Mouse (Mus musculus) limb, embryonic 11.5 days (tissue): ENCODE measurements around the gene Abr. TPM values are rescaled to one million over a fixed set of nuclear protein-coding genes. Genes with fewer than 3 reads are reported as not detected.

Experiments
- ATAC-seq: fragments of 200-750 bp; cut with Nextera tagmentation; 2 replicates; pipeline ENCODE4 v1.8.0; 2017; ENCODE audit warnings: low read depth; ENCODE audit not compliant: insufficient number of reproducible peaks, low FRiP score, low TSS enrichment
- DNase-seq: peaks from one replicate; pipeline ENCODE4 v3.0.0-alpha.2; 2015; ENCODE audit warnings: low spot score
- H3K27ac ChIP-seq: fragments of 300-500 bp; sonication (generic); replicated peaks from 2 replicates; pipeline ENCODE4 v1.5.1; 2014; ENCODE audit warnings: low read depth, mild to moderate bottlenecking, low read length
- H3K27me3 ChIP-seq: fragments of 300-500 bp; sonication (generic); 2 replicates; pipeline ENCODE4 v1.6.1; 2014; ENCODE audit warnings: mild to moderate bottlenecking, low read length, mixed read lengths; ENCODE audit not compliant: control insufficient read depth, insufficient read depth
- H3K36me3 ChIP-seq: fragments of 300-500 bp; sonication (generic); 2 replicates; pipeline ENCODE4 v1.6.1; 2014; ENCODE audit warnings: mild to moderate bottlenecking, low read length, moderate library complexity, mixed read lengths; ENCODE audit not compliant: control insufficient read depth, insufficient read depth
- H3K4me1 ChIP-seq: fragments of 300-500 bp; sonication (generic); 2 replicates; pipeline ENCODE4 v1.6.1; 2014; ENCODE audit warnings: low read length, mixed read lengths; ENCODE audit not compliant: control insufficient read depth, insufficient read depth
- H3K4me2 ChIP-seq: fragments of 300-500 bp; sonication (generic); 2 replicates; pipeline ENCODE4 v1.6.1; 2014; ENCODE audit warnings: low read depth, mild to moderate bottlenecking, moderate library complexity; ENCODE audit not compliant: severe bottlenecking
- H3K4me3 ChIP-seq: fragments of 300-500 bp; sonication (generic); 2 replicates; pipeline ENCODE4 v1.5.1; 2014; ENCODE audit warnings: low read depth, low read length
- H3K9ac ChIP-seq: fragments of 300-500 bp; sonication (generic); 2 replicates; pipeline ENCODE4 v1.6.1; 2014; ENCODE audit warnings: mild to moderate bottlenecking, low read length
- H3K9me3 ChIP-seq: fragments of 300-500 bp; sonication (generic); 2 replicates; pipeline ENCODE4 v1.6.1; 2016; ENCODE audit warnings: low read length; ENCODE audit not compliant: control insufficient read depth
- WGBS: fragments of 180-500 bp; shearing (Covaris S2); extraction: QIAGEN DNeasy Blood & Tissue Kit; methylation state at CpG from one replicate; pipeline ENCODE4 v1.1.7; 2014; 5-methylcytosine and 5-hydroxymethylcytosine counted together
- polyA plus RNA-seq: library from polyadenylated mRNA; unstranded; fragments of >200 nt; fragmentation: Nextera tagmentation; extraction: Ambion mirVana; gene quantifications from 2 replicates; pipeline ENCODE4 v1.2.1, GENCODE M21; 2014

Gene Abr
- polyA plus RNA-seq, 1 experiment from 2014 or later, result 45.2 TPM

DNA sequence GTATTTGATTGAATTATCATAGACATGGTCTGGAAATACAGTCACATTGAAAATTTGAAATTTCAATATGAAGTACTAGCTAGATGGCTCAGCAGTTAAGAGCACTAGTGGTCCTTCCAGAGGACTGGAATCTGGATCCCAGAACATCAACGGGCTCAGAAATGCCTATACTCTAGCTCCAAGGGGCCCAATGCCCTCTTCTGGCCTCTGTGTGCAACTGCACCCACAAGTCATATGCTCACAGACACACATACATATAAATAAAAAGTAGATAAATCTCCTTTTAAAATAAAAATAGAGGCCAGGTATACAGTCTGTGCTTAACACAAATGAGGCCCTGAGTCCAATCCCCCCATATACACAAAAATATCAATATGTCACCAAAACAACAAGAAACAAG is 235.0 kb downstream of the Abr start:
- 76% methylated on average over 1 of the region's 1 CpGs for WGBS
- H3K27ac ChIP-seq, result no peak overlapping the region
- peaks cover 21% of the 10 kb centered on the region; the same call in 1 of the 2 replicates for H3K4me1 ChIP-seq
- H3K4me2 ChIP-seq, result no peak overlapping the region
- ATAC-seq (no peak), DNase-seq (no peak)
- no peak overlapping the region for H3K9ac ChIP-seq
- H3K27me3 ChIP-seq, result no peaks in the 10 kb centered on the region
- no peaks in the 10 kb centered on the region for H3K9me3 ChIP-seq
- no peak overlapping the region for H3K4me3 ChIP-seq
- H3K36me3 ChIP-seq, result peaks cover 3% of the 10 kb centered on the region; the same call in 1 of the 2 replicates

GRCm38 (mm10) chr11:76385746-76386145 is 236.4 kb downstream of the Abr start:
- peaks cover 25% of the 10 kb centered on the region; the same call in 1 of the 2 replicates for H3K4me1 ChIP-seq
- no peak overlapping the region for H3K4me2 ChIP-seq
- DNase-seq (no peak), ATAC-seq (no peak)
- 60% methylated on average over 3 of the region's 3 CpGs for WGBS
- H3K4me3 ChIP-seq, result no peak overlapping the region
- H3K9me3 ChIP-seq, result no peaks in the 10 kb centered on the region
- H3K27ac ChIP-seq, result peak overlapping the region; percentile 63
- H3K9ac ChIP-seq, result no peak overlapping the region
- H3K36me3 ChIP-seq, result no peaks in the 10 kb centered on the region
- H3K27me3 ChIP-seq, result no peaks in the 10 kb centered on the region

GRCm38 (mm10) chr11:76385017-76385416 is 237.1 kb downstream of the Abr start:
- DNase-seq, result peak; percentile 49
- peak; percentile 26; the same call in 1 of the 2 replicates for ATAC-seq
- no peak overlapping the region for H3K4me2 ChIP-seq
- peaks cover 29% of the 10 kb centered on the region for H3K4me1 ChIP-seq
- no peaks in the 10 kb centered on the region for H3K27me3 ChIP-seq
- WGBS, result 40% methylated on average over 4 of the region's 4 CpGs
- H3K36me3 ChIP-seq, result no peaks in the 10 kb centered on the region
- peak overlapping the region; percentile 63 for H3K27ac ChIP-seq
- H3K9ac ChIP-seq, result peak overlapping the region; percentile 41; the same call in 1 of the 2 replicates
- no peak overlapping the region for H3K4me3 ChIP-seq
- H3K9me3 ChIP-seq, result no peaks in the 10 kb centered on the region

DNA sequence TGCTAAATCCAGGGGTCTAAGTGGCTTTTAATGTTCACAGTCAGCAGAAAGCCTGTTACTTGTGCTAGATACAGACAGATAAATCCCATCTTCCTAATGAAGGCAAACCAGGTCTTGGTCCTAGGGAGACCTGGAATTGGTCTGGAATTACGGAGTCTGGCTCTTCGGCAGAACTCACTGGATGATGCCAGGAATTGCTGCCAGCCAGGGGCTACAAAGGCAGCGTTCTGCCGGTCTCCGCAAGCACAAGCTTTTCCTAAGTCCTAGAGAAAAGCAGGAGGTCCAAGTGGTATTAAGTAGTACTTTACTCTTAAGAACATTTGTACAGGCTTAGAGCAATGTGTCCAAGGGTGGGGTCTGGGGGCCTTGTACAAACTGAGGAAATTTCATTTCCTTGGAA is 237.8 kb downstream of the Abr start:
- Histone ChIP-seq H3K27ac (peak overlapping the region; percentile 30), H3K36me3 (no peaks in the 10 kb centered on the region), H3K9ac (no peak overlapping the region), H3K4me1 (peaks cover 35% of the 10 kb centered on the region), H3K4me3 (no peak overlapping the region), H3K4me2 (no peak overlapping the region), H3K27me3 (no peaks in the 10 kb centered on the region), H3K9me3 (no peaks in the 10 kb centered on the region)
- ATAC-seq (no peak), DNase-seq (no peak)
- 82% methylated on average over 5 of the region's 5 CpGs for WGBS

- no peaks in the 10 kb centered on the region for H3K36me3 ChIP-seq
- H3K9me3 ChIP-seq, result no peaks in the 10 kb centered on the region
- H3K27me3 ChIP-seq, result no peaks in the 10 kb centered on the region
- H3K9ac ChIP-seq, result no peak overlapping the region
- WGBS, result 76% methylated on average over 13 of the region's 13 CpGs
- H3K27ac ChIP-seq, result no peak overlapping the region
- ATAC-seq (no peak), DNase-seq (no peak)
- peaks cover 29% of the 10 kb centered on the region for H3K4me1 ChIP-seq
- no peak overlapping the region for H3K4me3 ChIP-seq
- no peak overlapping the region for H3K4me2 ChIP-seq
Observed at GRCm38 (mm10) chr11:76382711-76383324, 239.3 kb downstream of the Abr start.

DNA sequence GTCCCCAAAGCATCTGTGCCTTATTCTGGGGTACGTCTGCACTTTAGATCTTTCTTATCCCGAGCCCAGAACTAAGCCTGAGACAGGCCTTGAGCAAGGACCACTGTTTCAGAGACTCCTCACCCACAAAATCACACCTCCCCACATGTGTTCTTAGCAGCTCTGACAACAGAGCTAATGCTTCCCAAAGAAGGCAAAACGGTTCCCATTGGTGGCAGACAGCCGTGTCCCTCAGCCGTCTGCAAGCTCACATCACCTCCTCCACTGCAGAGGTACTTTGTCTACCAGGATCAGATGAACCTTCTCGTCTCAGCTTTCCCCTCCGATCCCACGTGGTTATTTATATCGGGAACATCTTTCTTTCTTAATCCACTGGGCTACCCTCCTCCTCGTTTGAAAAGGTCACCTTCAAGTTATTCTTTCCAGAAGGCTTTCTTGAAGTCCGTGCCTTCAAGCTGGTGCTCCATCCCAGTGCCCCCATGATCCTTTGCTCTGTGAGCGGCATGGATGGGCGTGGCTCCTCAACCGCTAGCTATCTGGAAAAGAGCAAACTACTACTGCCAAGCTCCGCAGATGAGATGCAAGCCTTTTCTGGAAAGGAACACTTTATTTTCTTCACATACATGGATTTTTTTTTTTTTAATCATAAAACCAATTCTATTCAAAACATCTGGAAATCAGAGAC is 240.8 kb downstream of the Abr start:
- no peak for DNase-seq
- no peak overlapping the region for H3K9ac ChIP-seq
- no peaks in the 10 kb centered on the region for H3K9me3 ChIP-seq
- H3K4me2 ChIP-seq, result no peak overlapping the region
- H3K27me3 ChIP-seq, result no peaks in the 10 kb centered on the region
- H3K4me3 ChIP-seq, result no peak overlapping the region
- H3K27ac ChIP-seq, result no peak overlapping the region
- peaks cover 29% of the 10 kb centered on the region for H3K4me1 ChIP-seq
- 76% methylated on average over 15 of the region's 15 CpGs for WGBS
- H3K36me3 ChIP-seq, result no peaks in the 10 kb centered on the region
- no peak for ATAC-seq

DNA sequence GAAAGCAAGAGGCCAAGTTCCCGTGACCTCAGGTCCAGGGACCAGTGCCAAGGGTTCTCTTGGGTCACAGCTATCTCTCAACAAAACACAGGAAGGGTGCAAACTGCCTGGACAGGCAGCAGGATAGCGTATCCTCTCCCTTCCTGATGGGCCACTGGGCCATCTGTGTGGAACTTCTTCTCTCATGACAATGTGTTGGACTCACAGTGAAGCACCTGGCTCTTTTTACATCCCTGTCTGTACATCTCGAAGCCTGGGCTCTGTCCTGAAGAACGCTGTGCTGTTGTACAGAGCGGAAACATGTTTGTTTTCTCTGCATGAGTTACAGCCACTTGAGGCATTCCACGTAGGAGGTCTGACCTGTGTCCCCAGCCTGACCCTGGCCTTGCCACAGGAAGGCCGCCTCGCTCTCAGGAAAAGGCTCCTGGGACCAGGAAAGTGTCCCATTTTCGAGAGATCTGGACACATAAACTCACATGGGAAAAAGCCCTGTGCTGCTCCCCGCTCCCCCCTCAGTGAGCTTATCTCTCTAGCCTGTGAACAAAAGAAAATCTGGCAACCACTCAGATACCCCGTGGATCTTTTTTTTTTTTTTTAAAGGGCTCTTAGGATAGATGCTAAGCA is 242.1 kb downstream of the Abr start:
- peak overlapping the region; percentile 10; the same call in 1 of the 2 replicates for H3K27ac ChIP-seq
- no peak for ATAC-seq
- H3K4me1 ChIP-seq, result peaks cover 26% of the 10 kb centered on the region

GRCm38 (mm10) chr11:76376425-76376824 is 245.7 kb downstream of the Abr start:
- Histone ChIP-seq H3K27ac (no peak overlapping the region), H3K4me3 (no peak overlapping the region), H3K4me2 (no peak overlapping the region), H3K27me3 (no peaks in the 10 kb centered on the region), H3K9me3 (no peaks in the 10 kb centered on the region), H3K4me1 (peaks cover 40% of the 10 kb centered on the region), H3K9ac (no peak overlapping the region), H3K36me3 (no peaks in the 10 kb centered on the region; the same call in 1 of the 2 replicates)
- DNase-seq (no peak), ATAC-seq (no peak)
- WGBS, result 80% methylated on average over 3 of the region's 3 CpGs

More for the DNA sequence above, 242.1 kb downstream of the Abr start:
- Histone ChIP-seq H3K4me3 (no peak overlapping the region), H3K9me3 (no peaks in the 10 kb centered on the region), H3K9ac (no peak overlapping the region), H3K36me3 (no peaks in the 10 kb centered on the region), H3K27me3 (no peaks in the 10 kb centered on the region), H3K4me2 (no peak overlapping the region)
- peak; percentile 56 for DNase-seq
- WGBS, result 18% methylated on average over 11 of the region's 11 CpGs
